Mouse (Mus musculus) lung, postnatal 4 days (tissue): ENCODE results near the gene Serpina1e.
"Not testable (repeated sequence)": the region's sequence is repeated elsewhere in the genome, so short reads cannot be mapped to it uniquely, and the experiment has no call there.

Experiments
- DNase-seq, 2 experiments: peaks; one replicate each; pipeline ENCODE4 v3.0.0; 2021

The Serpina1e gene

GRCm38 (mm10) chr12:103962337-103962736 is 3.6 kb upstream of the Serpina1e start:
- DNase-seq, result no peak

GRCm38 (mm10) chr12:103961716-103962115 is 2.9 kb upstream of the Serpina1e start:
- DNase-seq, result no peak

GRCm38 (mm10) chr12:103956555-103956954 is 2.2 kb downstream of the Serpina1e start:
- not testable (repeated sequence) for DNase-seq

GRCm38 (mm10) chr12:103952972-103953371 is 5.8 kb downstream of the Serpina1e start:
- DNase-seq, result not testable (repeated sequence)

- no peak for DNase-seq
Measured at GRCm38 (mm10) chr12:103946243-103946642, 12.5 kb downstream of the Serpina1e start.

GRCm38 (mm10) chr12:103909181-103909580 is 49.6 kb downstream of the Serpina1e start:
- not testable (repeated sequence) for DNase-seq

- DNase-seq, result not testable (repeated sequence)
Measured at GRCm38 (mm10) chr12:103907746-103908145, 51.0 kb downstream of the Serpina1e start.

- DNase-seq, result not testable (repeated sequence)
Measured at GRCm38 (mm10) chr12:103904837-103905340, 53.9 kb downstream of the Serpina1e start, which contains the start of gene Serpina1c. TSS of gene Serpina1c (minus strand) at chr12:103904887.

- not testable (repeated sequence) for DNase-seq
Measured at GRCm38 (mm10) chr12:103901929-103902328, 56.8 kb downstream of the Serpina1e start.
